Mouse (Mus musculus) adrenal gland, adult 2 months (tissue): ENCODE measurements at regions not wholly inside any gene's neighbourhood (a gene's known extent, or its start where the extent isn't known, plus 50 kb on each side); places are given as distances from the start of the nearest gene placed in this dataset.
A peak's percentile ranks its signal among the peaks of the same experiment; 100 is the strongest.
"Not testable (repeated sequence)": the region's sequence is repeated elsewhere in the genome, so short reads cannot be mapped to it uniquely, and the experiment has no call there.

ENCODE experiments used
- DNase-seq: peaks from one replicate; pipeline ENCODE4 v3.0.0; 2021

- no peak for DNase-seq
Measured at GRCm38 (mm10) chr2:116444163-116444562, 378.5 kb upstream of the Meis2 start.

GRCm38 (mm10) chr2:116440252-116440651 is 374.6 kb upstream of the Meis2 start:
- no peak for DNase-seq

- no peak for DNase-seq
Measured at GRCm38 (mm10) chr2:116433481-116433880, 367.8 kb upstream of the Meis2 start.

- peak; percentile 56 for DNase-seq
Measured at GRCm38 (mm10) chr2:116424131-116424530, 358.5 kb upstream of the Meis2 start.

- no peak for DNase-seq
Measured at GRCm38 (mm10) chr2:116417428-116418195, 352.0 kb upstream of the Meis2 start.

GRCm38 (mm10) chr2:116415742-116416141 is 350.1 kb upstream of the Meis2 start:
- DNase-seq: no peak

GRCm38 (mm10) chr2:116402113-116402512 is 336.5 kb upstream of the Meis2 start:
- no peak for DNase-seq

GRCm38 (mm10) chr2:116399966-116400365 is 334.3 kb upstream of the Meis2 start:
- no peak for DNase-seq

GRCm38 (mm10) chr2:116368811-116369210 is 303.2 kb upstream of the Meis2 start:
- DNase-seq: no peak

- DNase-seq: no peak
Measured at GRCm38 (mm10) chr2:116364136-116364535, 298.5 kb upstream of the Meis2 start.

GRCm38 (mm10) chr2:116358145-116358544 is 292.5 kb upstream of the Meis2 start:
- no peak for DNase-seq

- DNase-seq: no peak
Measured at GRCm38 (mm10) chr2:116348530-116348914, 282.9 kb upstream of the Meis2 start.

- DNase-seq: no peak
Measured at GRCm38 (mm10) chr2:116347827-116348529, 282.3 kb upstream of the Meis2 start.

- DNase-seq: no peak
Measured at GRCm38 (mm10) chr2:116331801-116332200, 266.2 kb upstream of the Meis2 start.

- no peak for DNase-seq
Measured at GRCm38 (mm10) chr2:116322039-116322770, 256.6 kb upstream of the Meis2 start.

- no peak for DNase-seq
Measured at GRCm38 (mm10) chr2:116299551-116299950, 233.9 kb upstream of the Meis2 start.

- DNase-seq: no peak
Measured at GRCm38 (mm10) chr2:116289886-116290285, 224.2 kb upstream of the Meis2 start.

GRCm38 (mm10) chr2:116243191-116243590 is 177.6 kb upstream of the Meis2 start:
- not testable (repeated sequence) for DNase-seq

GRCm38 (mm10) chr2:116236731-116237130 is 171.1 kb upstream of the Meis2 start:
- no peak for DNase-seq

GRCm38 (mm10) chr2:116232793-116233192 is 167.2 kb upstream of the Meis2 start:
- no peak for DNase-seq

- DNase-seq: peak; percentile 10
Measured at GRCm38 (mm10) chr2:116216418-116216817, 150.8 kb upstream of the Meis2 start.

GRCm38 (mm10) chr2:116201248-116202223 is 135.9 kb upstream of the Meis2 start:
- no peak for DNase-seq
